Mouse (Mus musculus) lung, postnatal 4 days (tissue): ENCODE measurements around the gene Sim2.
A peak's percentile ranks its signal among the peaks of the same experiment; 100 is the strongest.

Experiments used
- DNase-seq, 2 experiments: peaks; one replicate each; pipeline ENCODE4 v3.0.0; 2021

Sim2 gene

DNA sequence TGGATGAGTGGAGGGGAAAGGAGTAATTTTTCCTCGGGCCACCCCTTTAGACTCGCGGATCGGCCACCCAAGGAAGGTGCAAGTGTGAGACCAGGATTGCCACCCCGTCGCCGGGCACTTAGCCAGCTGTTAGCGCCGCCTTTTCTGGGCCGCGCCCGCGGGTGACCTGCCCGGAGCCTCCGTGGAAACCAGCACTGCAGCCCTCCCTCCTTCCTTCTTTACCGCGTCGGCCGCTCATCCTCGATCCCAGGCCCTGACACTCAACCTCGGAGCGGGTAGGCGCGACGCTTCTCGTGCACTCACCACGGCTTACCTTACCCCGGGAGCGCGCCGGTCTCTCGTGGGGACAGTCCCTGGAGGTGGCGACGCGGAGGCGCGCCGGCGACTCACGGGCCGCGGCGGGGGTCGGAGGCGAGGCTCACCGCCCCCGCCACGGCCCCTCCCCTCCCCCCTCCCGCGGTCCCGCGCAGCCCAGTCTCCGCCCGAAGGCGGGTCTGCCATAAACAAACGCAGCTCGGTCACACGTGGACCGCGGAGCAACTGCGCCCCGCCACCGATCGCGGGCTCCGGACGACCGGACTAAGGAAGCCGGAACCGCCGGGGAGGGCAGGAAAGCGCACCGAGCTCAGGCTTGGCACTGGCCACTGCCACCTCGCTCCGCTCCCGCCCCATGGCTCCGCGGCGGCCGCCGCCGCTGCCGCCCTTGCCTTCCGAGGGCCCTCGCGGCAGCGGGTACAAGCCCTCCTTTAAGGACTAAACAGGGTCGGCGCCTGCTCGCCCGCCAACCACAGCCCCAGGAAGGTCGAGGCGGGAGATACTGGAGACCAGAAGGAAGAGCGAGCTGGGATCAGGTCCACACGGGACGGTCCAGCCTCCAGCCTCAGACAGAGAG lies at the start of gene Sim2:
Sim2 (plus strand) TSS at position 221 of the 892 bp plus-strand sequence.
- peak in 1 of 2 experiments; percentile 38 for DNase-seq

DNA sequence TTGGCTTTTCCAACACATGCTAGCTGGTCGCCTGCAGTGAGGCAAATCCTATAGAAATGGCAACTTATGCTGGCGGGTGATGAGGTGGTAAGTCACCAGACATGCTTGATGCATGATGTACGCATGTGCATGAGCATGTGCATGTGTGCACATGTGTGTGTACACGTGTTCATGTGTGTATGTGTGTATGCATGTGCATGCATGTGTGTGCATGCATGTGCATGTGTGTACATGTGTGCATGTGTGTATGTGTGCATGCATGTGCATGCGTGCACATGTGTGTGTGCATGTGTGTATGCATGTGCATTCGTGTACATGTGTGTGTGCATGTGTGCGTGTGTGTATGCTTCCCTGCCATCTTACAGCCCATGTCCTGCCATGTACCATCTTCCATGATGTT lies 47.5 kb upstream of the Sim2 start:
- no peak for DNase-seq

DNA sequence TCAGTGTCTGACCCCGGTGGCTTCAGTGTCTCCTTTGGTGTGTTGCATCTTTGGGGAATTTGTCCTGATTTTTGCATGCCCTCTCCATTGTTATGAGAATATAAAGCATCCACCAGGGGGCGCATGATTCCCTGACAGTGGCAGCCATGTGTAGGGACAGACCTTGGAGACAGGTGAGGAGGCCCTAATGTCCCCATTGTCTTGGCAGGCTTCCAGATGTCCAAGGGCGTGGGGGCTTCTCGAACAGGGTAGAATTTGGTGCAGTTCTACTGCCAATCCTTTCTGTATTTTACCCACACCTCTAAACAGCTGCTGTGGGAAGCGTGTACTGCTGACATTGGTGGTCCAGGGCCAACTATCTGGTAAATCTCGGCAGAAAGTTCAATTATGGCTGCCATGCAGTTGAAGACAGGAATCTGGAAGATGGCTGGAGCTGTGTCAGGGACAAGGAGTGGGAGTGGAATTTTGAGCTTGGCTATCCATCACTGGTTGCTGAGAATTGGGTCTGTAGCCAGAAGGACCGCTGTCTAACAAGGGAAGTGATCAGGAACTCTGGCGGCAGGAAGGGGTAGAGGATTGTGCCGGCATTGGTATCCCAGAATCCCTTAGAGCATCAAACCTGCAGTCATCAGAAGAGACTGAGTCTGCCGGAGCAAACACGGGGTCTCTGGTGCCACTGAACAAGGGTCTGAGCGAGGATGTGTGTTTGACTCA lies 46.3 kb upstream of the Sim2 start:
- peak in 1 of 2 experiments; percentile 62 for DNase-seq

DNA sequence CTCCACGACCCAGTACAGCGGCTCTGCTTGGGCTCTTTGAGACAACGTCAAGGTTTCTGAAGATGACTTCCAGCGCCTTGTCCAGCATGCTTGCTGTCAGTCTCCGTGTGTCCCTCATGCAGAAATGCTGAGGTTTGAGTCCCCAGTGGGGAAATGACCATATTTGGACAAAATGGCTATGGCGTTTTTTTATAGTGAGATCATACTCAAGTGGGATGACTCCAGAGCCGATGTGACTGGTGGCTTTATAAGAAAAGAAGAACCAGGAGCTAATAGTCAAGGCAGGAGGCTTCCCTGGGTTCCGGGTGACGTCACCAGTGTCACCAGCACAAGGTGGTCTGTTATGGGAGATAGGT lies 45.8 kb upstream of the Sim2 start:
- DNase-seq: no peak

DNA sequence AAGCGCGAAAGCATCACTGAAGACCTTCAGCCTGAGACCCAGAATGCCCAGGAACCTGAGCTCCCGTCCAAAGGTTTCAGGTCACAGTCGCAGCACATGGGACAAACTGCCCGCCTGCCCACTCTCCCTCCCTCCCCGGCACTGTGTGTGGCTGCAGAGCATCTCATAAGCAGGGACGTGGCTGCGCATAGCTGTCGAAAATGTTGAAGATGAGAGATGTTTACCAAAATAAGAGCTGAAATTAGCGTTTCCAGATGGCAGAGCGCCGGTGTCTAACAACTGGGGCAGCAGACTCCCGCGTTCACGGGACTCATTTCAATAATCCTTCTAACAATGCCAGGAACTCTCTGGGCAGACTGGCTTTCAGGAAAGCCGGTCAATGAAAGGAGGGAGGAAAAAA lies 44.2 kb upstream of the Sim2 start:
- no peak for DNase-seq

DNA sequence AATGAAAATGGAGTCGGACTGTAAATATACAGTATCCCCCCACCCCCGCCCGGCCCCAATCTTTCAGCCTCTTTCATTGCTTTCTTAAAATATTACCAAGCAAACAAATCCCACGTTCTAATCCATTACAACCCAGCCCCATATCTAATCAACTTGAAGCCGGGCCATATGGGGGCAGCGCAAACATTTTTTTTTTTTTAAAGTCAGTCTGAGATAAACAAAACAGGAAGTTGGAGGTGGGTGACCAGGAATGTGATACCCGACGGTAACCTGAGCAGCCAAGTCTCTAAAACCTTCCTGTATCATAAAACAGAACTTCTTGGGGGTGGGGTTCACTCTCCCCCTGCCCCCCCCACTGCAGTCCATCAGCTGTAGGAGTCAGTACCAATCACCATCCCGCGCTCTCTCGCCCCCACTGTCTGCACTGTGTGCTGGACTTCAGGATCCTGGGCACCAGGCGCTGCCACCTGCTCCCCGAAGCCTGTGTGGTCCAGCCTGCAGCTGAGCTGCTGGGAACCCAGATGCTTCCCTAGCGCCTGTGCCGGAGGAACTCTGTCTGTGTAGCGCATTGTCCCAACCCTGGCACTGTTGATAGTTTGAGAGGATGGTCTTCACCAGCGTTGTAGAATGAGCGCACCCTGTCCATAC lies 43.5 kb upstream of the Sim2 start:
- no peak for DNase-seq

DNA sequence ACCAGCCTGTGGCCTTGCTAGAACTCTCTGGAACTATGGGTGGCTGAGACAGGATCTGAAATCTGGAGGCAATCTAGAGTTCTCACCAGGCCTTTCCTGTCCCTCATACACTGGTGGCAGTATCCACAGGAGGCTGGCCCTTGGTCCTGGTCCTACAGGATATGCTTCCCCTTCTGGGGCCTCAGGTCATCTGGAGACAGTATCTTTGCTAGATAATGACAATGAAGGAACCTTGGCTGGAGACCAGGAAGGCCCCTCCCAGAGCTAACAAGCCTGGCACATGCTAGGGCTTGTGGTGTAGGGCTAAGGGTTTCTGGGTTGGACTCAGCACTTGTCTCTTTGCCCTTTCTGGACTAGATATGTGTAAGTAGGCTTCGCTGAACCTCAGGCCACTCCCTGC lies 40.9 kb upstream of the Sim2 start:
- no peak for DNase-seq

DNA sequence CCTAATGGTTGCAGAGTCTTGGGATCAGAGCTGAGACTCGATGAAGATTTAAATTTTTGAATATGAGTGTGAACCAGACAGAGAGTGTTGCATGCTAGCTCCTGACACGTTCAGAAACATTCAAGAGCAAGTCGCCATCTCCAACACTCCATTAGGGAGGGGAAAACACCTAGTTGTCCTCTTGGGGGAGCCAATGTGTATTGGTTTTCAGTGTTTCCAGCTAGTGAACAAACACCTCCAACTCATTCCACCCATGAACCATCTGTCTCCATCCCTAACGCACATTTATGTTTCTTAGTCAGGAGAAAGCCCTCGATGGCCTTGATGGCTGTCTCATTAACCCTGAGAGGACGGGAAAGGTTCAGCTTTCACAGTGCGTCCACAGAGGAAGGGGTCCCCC lies 39.7 kb upstream of the Sim2 start:
- no peak for DNase-seq

DNA sequence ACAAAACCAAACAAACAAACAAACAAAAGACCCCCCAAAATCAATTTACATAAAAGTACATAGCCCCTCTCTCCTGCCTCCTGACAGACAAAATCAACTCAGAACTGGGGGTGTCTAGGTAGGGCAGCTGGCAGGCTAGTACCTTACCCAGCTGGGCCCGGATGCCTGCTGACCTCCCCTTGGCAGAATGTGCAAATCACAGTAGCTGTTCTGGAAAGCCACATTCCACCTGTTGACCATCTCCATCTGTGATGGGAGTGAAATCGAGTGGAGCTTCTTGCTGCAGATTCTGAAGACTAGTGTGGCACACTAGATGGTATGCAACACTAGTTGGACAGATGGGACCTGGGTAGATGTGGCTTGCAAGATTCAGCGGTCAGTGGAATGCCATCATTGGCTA lies 34.4 kb upstream of the Sim2 start:
- no peak for DNase-seq

DNA sequence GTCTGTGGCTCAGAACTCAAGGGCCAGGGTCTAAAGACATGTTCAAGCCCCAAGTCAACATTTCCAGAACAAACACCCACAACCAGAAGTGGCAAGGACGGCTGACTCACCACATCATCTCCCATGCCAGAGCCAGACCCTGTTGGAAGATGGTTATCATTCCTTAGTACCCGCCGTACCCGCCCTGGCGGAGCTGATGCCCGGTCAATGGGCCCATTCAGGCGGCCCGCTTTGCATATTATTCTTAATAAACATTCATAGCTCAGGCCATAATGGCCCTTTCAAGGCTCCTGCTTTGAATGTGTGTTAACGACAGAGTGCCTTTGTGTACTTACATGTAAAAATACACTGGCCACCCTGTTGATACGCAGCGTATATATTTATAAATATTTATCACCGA lies 29.6 kb upstream of the Sim2 start:
- DNase-seq: no peak

DNA sequence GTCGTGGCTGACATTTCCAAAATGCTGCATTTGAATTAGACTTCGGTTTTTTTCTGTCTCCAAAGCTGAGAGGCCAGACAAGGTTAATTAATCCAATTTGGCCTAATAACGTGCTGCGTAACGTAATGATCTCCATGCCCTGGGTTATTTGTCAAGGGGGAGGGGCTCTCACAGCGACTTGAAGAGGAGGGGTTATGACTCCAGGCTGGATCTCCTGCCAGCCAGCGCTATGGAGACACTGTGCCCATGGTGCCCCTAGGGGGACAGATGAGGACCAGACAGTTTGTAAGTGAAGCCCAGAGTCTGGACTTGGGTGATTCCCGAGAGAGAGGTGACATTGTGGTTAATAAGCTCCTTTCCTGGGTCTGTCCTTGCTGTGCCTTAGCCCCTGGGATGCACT lies 29.2 kb upstream of the Sim2 start:
- no peak for DNase-seq

DNA sequence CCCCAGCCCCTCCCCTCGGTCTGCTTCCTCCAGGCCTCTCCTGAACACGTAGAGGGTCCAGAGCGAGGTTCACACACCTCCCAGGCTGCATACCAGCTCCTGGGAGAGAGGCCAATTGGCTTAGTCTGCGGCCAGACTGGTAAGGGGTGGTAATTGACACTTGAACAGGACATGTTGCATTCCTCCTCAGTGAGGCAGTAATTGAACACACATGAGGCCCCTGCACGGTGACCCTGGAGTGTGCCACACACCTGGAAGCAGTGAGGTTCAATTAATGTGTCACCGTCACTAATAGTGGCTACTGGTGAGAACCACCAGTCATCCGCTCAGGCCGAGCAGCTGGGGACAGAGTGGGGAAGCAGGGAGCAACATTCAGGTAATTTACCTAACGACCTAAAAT lies 24.9 kb upstream of the Sim2 start:
- no peak for DNase-seq

DNA sequence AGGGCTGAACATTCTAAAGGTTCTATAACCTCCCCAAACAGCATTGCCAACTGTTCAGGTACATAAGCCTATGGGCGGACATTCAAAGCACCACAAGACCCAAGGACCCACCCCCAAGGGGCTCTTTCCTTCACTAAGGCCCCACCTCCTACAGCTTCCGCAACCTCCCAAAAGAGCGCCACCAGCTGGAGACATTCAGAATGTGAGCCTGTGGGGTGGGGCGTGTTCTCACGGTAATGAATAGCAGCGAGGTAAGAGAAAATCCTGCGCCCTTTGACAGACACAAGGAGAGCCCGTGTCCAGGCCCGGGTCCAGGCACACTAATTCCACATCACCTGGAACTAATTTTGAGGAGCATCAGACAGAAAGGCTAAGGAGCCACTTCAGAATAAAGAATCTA lies 20.5 kb upstream of the Sim2 start:
- DNase-seq: no peak

DNA sequence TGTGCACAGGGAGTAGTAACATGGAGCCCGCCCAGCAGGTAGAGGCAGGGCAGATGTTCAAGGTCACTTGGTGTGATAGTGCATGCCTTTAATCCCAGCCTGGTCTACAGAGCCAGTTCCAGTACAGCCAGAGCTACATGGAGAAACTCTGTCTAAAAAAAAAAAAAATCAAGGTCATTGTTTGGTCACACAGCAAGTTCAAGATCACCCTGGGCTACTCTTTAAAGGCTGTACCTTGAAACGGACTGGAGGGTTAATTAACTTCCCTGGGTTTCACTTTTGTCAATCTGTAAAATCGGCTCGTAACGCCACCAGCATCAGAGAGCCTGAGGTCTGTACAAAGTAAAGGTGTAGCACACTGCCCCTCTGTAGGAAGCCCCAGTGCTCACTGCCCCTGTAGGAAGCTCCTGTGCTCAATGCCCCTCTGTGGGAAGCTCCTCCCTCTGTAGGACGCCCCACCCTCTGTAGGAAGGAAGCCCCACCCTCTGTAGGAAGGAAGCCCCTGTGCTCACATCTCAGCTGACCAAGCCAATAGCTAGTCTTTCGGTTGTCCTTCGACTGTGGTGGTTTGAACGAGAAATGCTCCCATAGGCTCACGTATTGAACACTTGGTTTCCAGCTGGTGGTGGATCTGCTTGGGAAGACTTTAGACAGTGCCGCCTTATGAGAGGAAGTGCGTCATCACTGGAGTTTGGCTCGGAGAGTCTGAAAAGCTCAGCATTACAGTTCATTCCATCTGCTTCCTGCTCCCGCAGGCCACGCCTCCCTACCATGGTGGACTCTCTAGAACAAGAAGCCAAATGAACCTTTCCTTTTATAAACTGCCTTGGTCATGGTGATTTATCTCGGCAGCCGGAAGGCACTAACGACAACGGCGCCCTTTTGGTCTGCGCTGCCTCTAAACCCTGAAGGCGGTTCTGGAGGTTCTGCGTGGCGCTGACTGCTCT lies 18.7 kb upstream of the Sim2 start:
- peak in 1 of 2 experiments; percentile 36 for DNase-seq

DNA sequence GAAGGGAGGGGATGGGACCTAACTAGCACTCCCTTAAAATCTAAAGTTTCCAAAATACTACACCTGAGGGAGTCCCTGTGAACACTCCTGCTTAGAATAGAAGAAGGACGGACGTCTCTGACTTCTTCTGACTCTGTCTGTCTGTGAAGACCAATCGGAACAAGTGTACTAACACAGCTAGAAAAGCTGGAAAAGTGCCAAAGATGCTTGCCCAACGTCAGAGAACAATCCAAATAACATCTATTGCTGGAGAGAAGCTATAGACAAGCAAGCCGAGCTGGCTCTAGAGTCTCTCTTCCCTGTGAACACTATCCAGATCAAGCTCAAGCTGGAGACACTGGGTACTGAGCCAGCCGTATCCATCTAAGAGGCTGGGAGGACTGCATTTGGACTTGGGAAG lies 18.0 kb upstream of the Sim2 start:
- no peak for DNase-seq

DNA sequence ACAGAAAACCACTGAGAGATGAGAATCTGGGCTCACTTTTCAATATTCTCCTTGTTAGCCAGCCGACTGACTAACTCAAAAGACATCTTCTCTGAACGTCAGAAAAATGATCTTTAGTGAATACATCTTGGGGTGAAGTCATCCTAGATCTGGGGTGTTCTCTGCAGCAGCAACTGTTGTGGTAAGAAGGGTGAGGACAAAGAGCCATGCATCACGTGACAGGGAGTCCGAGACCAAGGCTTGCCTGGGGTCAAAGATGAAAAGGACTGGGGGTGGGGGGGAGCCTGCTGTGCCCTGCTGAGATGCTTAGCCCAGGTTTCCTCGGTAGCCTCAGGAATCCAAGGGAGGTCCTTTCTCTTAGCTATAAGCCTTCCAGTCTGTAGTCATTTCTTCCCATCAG lies 17.5 kb upstream of the Sim2 start:
- DNase-seq: no peak

DNA sequence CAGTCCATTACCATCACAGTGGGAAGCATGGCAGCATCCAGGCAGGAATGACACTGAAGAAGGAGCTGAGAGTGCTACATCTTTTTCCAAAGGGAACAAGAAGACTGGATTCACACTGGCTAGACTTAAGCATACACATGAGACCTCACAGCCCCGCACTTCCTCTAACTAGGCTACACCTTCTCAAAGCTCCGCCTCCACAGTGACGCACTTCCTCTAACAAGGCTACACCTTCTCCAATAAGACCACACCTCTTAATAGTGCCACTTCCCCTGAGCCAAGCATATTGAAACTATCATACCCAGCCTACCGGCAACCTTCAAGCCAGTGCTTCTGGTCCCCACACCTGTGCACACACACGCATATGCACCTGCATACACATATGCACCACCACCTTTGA lies 15.7 kb upstream of the Sim2 start:
- DNase-seq: no peak

DNA sequence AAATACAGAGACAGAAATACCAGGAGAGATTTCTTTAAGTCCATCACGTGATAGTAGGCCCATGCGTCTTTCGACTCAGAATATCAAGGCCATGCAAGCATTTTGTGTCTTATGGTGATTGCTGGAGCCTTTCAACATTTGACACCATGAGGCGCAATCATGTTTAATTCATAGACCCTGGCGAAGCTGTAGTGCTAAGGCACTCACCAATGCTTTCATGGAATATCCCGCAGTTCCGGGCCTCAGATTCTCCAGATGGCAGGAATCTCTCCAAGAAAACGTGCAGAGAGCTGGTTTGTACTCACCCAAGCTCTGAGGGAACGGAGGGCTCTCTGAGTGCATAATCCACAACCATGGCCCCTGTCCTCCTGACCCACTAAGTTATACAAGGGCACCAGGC lies 13.8 kb upstream of the Sim2 start:
- DNase-seq: no peak

DNA sequence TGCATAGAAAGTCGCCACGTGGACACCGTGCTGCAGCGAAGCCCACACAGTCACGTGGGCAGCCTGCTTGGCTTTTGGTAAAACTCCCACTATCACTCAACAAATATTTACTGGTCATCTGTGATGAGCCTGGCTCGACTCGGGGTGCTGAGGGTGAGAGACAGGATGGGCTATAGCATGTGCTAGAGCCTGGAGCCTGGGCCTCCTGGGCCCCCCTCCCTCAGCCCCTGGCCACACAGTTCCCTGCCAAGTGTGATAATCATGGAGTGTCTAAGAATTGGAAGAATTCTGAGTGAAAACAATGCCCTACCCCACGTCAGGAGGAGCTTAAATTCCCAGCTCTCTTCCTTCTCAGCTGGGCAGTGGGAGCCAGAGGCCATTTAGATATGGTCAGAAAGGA lies 13.3 kb upstream of the Sim2 start:
- DNase-seq: no peak

DNA sequence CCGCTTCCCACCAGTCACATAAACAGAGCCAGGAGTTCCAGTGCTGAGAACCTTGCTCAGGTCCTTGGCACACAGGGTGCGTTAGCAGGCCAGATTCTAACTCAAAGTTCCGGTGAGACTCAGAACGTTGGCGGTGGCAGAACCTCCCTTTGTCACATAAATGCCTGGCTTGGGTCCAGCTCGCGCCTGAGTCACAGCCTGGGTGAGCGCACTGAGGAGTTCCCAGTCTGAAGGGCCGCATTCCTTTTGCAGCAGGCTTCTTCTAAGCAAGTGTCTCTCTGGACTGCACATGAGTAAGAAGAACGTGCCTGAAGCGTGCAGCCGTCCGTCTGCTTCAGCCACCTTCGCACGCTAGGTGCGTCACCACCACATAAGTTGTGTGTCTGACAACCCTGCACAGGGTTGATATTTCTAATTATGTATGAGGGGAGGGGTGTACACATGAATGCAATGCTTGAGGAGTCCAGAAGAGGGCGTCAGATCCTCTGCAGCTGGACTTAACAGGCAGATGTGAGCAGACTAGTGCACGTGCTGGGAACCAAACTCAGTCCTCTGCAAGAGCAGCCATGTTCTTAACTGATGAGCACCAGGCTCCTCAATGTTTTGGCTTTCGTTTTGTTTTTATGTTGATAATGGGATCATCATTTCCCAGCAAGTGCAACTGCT lies 9.2 kb upstream of the Sim2 start:
- peak; percentile 70 to 80 for DNase-seq

DNA sequence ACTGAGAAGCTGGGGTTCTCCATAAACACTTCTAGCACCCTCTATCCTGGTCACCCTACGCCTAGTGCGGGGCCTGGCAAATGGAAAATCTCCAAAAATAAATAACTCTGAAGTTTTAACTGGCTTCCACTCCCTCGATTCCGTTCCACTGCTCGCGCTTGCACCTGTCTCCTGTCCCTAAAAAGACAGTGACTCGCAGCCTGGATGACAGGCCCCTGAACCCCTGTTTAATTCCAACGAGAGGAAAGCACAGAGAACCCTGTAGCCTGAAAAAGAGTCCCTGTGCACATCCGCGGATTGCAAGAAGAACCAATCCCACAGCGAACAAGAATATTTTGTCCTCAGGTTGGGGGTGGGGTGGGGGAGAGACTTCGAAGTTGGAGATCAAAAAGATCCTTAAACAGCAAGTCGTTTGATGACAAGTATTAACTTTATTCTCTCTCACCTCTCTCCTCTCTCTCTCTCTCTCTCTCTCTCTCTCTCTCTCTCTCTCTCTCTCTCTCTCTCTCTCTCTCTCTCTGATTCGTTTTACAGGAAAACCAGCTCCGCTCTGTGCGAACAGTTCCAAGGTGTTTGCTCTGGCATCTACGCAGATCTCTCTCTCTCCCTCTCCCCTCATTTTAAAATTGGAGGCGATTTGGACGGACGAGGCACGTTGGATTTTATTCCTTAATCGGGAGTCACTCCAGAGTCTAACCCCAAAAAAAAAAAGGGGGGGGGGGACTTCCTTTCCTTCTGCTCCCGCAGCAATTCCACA lies 6.2 kb upstream of the Sim2 start:
- no peak for DNase-seq
